Mouse (Mus musculus) lung, embryonic 15.5 days (tissue): ENCODE measurements around the gene Krtap17-1. TPM values are rescaled to one million over a fixed set of nuclear protein-coding genes. Genes with fewer than 3 reads are reported as not detected.

Source experiments
- ATAC-seq: fragments of 200-750 bp; cut with Nextera tagmentation; 2 replicates; pipeline ENCODE4 v1.8.0; 2017; ENCODE audit warnings: moderate number of reproducible peaks, borderline replicate concordance; ENCODE audit not compliant: low FRiP score, low TSS enrichment; ENCODE audit errors: extremely low read depth
- H3K27ac ChIP-seq: fragments of 300-500 bp; sonication (generic); 2 replicates; pipeline ENCODE4 v1.5.1; 2015; ENCODE audit warnings: moderate library complexity, mild to moderate bottlenecking, inconsistent platforms
- H3K27me3 ChIP-seq: fragments of 300-500 bp; sonication (generic); 2 replicates; pipeline ENCODE4 v1.6.1; 2015; ENCODE audit warnings: inconsistent platforms
- H3K36me3 ChIP-seq: fragments of 300-500 bp; sonication (generic); 2 replicates; pipeline ENCODE4 v1.6.1; 2015; ENCODE audit warnings: inconsistent platforms
- H3K4me1 ChIP-seq: fragments of 300-500 bp; sonication (generic); 2 replicates; pipeline ENCODE4 v1.6.1; 2015; ENCODE audit warnings: inconsistent platforms
- H3K4me2 ChIP-seq: fragments of 300-500 bp; sonication (generic); 2 replicates; pipeline ENCODE4 v1.6.1; 2015; ENCODE audit warnings: inconsistent platforms, mild to moderate bottlenecking, moderate library complexity
- H3K4me3 ChIP-seq: fragments of 300-500 bp; sonication (generic); 2 replicates; pipeline ENCODE4 v1.5.1; 2015; ENCODE audit warnings: mild to moderate bottlenecking, inconsistent platforms
- H3K9ac ChIP-seq: fragments of 300-500 bp; sonication (generic); 2 replicates; pipeline ENCODE4 v1.6.1; 2015; ENCODE audit warnings: inconsistent platforms
- H3K9me3 ChIP-seq: fragments of 300-500 bp; sonication (generic); 2 replicates; pipeline ENCODE4 v1.6.1; 2016; ENCODE audit warnings: inconsistent platforms
- WGBS: fragments of 180-500 bp; shearing (Covaris S2); methylation state at CpG from one replicate; pipeline ENCODE4 v1.1.7; 2015; 5-methylcytosine and 5-hydroxymethylcytosine counted together
- polyA plus RNA-seq: library from polyadenylated mRNA; unstranded; fragments of >200 nt; fragmentation: Nextera tagmentation; extraction: Ambion mirVana; gene quantifications from 2 replicates; pipeline ENCODE4 v1.2.1, GENCODE M21; 2015

The Krtap17-1 gene
- polyA plus RNA-seq: 1.6 and 2.3 TPM in 2 replicates

- 22% methylated on average over 26 of the region's 26 CpGs for WGBS
- peak within 1 kb of the TSS; percentile 32 for H3K4me2 ChIP-seq
- H3K4me1 ChIP-seq: peaks cover 3% of the 10 kb centered on the region; the same call in 1 of the 2 replicates
- no peak for ATAC-seq
- H3K27me3 ChIP-seq: peaks cover 13% of the 10 kb centered on the region
- H3K36me3 ChIP-seq: no peaks in the 10 kb centered on the region
- H3K27ac ChIP-seq: no peak within 1 kb of the TSS
- no peaks in the 10 kb centered on the region for H3K9me3 ChIP-seq
- H3K9ac ChIP-seq: no peak within 1 kb of the TSS
- 0 out of 2 replicates have a peak within 1 kb of the TSS, but pooled peaks have one; percentile 4 for H3K4me3 ChIP-seq
Observed at GRCm38 (mm10) chr11:99993620-99994383, at the start of gene Krtap17-1. Gene Krtap17-1, minus strand, starts transcription at chr11:99993994.

GRCm38 (mm10) chr11:100041454-100041853, 47.7 kb upstream of the Krtap17-1 start, which contains the start of gene Krt34:
Gene Krt34, minus strand, starts transcription at chr11:100041554.
- no peak within 1 kb of the TSS for H3K4me2 ChIP-seq
- 87% methylated on average over 6 of the region's 6 CpGs for WGBS
- H3K27ac ChIP-seq: no peak within 1 kb of the TSS
- ATAC-seq: no peak
- no peak within 1 kb of the TSS for H3K4me3 ChIP-seq
- H3K9me3 ChIP-seq: no peaks in the 10 kb centered on the region
- no peaks in the 10 kb centered on the region for H3K27me3 ChIP-seq
- no peak within 1 kb of the TSS for H3K9ac ChIP-seq
- no peaks in the 10 kb centered on the region for H3K4me1 ChIP-seq
- no peaks in the 10 kb centered on the region for H3K36me3 ChIP-seq

- H3K27ac ChIP-seq: no peak within 1 kb of the TSS
- no peak within 1 kb of the TSS for H3K9ac ChIP-seq
- H3K4me1 ChIP-seq: no peaks in the 10 kb centered on the region
- no peak for ATAC-seq
- no peaks in the 10 kb centered on the region for H3K27me3 ChIP-seq
- H3K9me3 ChIP-seq: no peaks in the 10 kb centered on the region
- H3K4me3 ChIP-seq: no peak within 1 kb of the TSS
- no peak within 1 kb of the TSS for H3K4me2 ChIP-seq
- WGBS: 77% methylated on average over 6 of the region's 6 CpGs
- no peaks in the 10 kb centered on the region for H3K36me3 ChIP-seq
Observed at GRCm38 (mm10) chr11:100029768-100030167, 36.0 kb upstream of the Krtap17-1 start, which contains the start of gene Krt33b. Gene Krt33b, minus strand, starts transcription at chr11:100029868.

GRCm38 (mm10) chr11:100021438-100021837, 27.6 kb upstream of the Krtap17-1 start:
- no peak overlapping the region for H3K4me2 ChIP-seq
- 60% methylated on average over 5 of the region's 5 CpGs for WGBS
- H3K27ac ChIP-seq: no peak overlapping the region
- no peaks in the 10 kb centered on the region for H3K36me3 ChIP-seq
- 0 out of 2 replicates have a peak, but pooled peaks cover 4% of the 10 kb centered on the region for H3K4me1 ChIP-seq
- H3K9ac ChIP-seq: no peak overlapping the region
- no peaks in the 10 kb centered on the region for H3K9me3 ChIP-seq
- no peaks in the 10 kb centered on the region for H3K27me3 ChIP-seq
- ATAC-seq: no peak
- H3K4me3 ChIP-seq: no peak overlapping the region

GRCm38 (mm10) chr11:100019466-100019865, 25.7 kb upstream of the Krtap17-1 start:
- 68% methylated on average over 1 of the region's 1 CpGs for WGBS
- no peaks in the 10 kb centered on the region for H3K36me3 ChIP-seq
- peaks cover 4% of the 10 kb centered on the region; the same call in 1 of the 2 replicates for H3K4me1 ChIP-seq
- H3K4me2 ChIP-seq: no peak overlapping the region
- no peak overlapping the region for H3K9ac ChIP-seq
- no peaks in the 10 kb centered on the region for H3K9me3 ChIP-seq
- no peak overlapping the region for H3K27ac ChIP-seq
- H3K4me3 ChIP-seq: no peak overlapping the region
- ATAC-seq: no peak
- no peaks in the 10 kb centered on the region for H3K27me3 ChIP-seq

- H3K27me3 ChIP-seq: no peaks in the 10 kb centered on the region
- no peak within 1 kb of the TSS for H3K4me2 ChIP-seq
- no peaks in the 10 kb centered on the region for H3K9me3 ChIP-seq
- no peak within 1 kb of the TSS for H3K9ac ChIP-seq
- no peak within 1 kb of the TSS for H3K27ac ChIP-seq
- WGBS: 69% methylated on average over 4 of the region's 4 CpGs
- ATAC-seq: no peak
- no peaks in the 10 kb centered on the region; the same call in 1 of the 2 replicates for H3K4me1 ChIP-seq
- no peak within 1 kb of the TSS for H3K4me3 ChIP-seq
- no peaks in the 10 kb centered on the region for H3K36me3 ChIP-seq
Observed at GRCm38 (mm10) chr11:100016112-100016511, 22.3 kb upstream of the Krtap17-1 start, which contains the start of gene Krt33a. Gene Krt33a, minus strand, starts transcription at chr11:100016212.

- no peaks in the 10 kb centered on the region for H3K36me3 ChIP-seq
- no peaks in the 10 kb centered on the region for H3K9me3 ChIP-seq
- no peaks in the 10 kb centered on the region; the same call in 1 of the 2 replicates for H3K4me1 ChIP-seq
- no peak overlapping the region for H3K4me2 ChIP-seq
- 0 out of 2 replicates have a peak overlapping the region, but pooled peaks have one; percentile 26 for H3K27ac ChIP-seq
- H3K27me3 ChIP-seq: no peaks in the 10 kb centered on the region
- no peak overlapping the region for H3K9ac ChIP-seq
- no peak overlapping the region for H3K4me3 ChIP-seq
- 36% methylated on average over 4 of the region's 4 CpGs for WGBS
- peak; percentile 65; the same call in 1 of the 2 replicates for ATAC-seq
Observed at GRCm38 (mm10) chr11:100013691-100014171, 19.9 kb upstream of the Krtap17-1 start.

GRCm38 (mm10) chr11:100010682-100011081, 16.9 kb upstream of the Krtap17-1 start:
- H3K4me2 ChIP-seq: no peak overlapping the region
- H3K9ac ChIP-seq: no peak overlapping the region
- H3K4me1 ChIP-seq: no peaks in the 10 kb centered on the region; the same call in 1 of the 2 replicates
- no peak overlapping the region for H3K27ac ChIP-seq
- H3K4me3 ChIP-seq: no peak overlapping the region
- no peaks in the 10 kb centered on the region for H3K36me3 ChIP-seq
- H3K27me3 ChIP-seq: no peaks in the 10 kb centered on the region
- no peak for ATAC-seq
- H3K9me3 ChIP-seq: no peaks in the 10 kb centered on the region
- 73% methylated on average over 5 of the region's 5 CpGs for WGBS

- Histone ChIP-seq H3K36me3 (no peaks in the 10 kb centered on the region), H3K4me3 (no peak overlapping the region), H3K9ac (no peak overlapping the region), H3K9me3 (no peaks in the 10 kb centered on the region), H3K4me1 (no peaks in the 10 kb centered on the region), H3K27ac (no peak overlapping the region), H3K4me2 (no peak overlapping the region), H3K27me3 (no peaks in the 10 kb centered on the region)
- 80% methylated on average over 5 of the region's 5 CpGs for WGBS
- ATAC-seq: no peak
Observed at GRCm38 (mm10) chr11:100008336-100008735, 14.5 kb upstream of the Krtap17-1 start.

GRCm38 (mm10) chr11:100006624-100007023, 12.8 kb upstream of the Krtap17-1 start:
- H3K4me1 ChIP-seq: no peaks in the 10 kb centered on the region
- 50% methylated on average over 3 of the region's 3 CpGs for WGBS
- H3K36me3 ChIP-seq: no peaks in the 10 kb centered on the region
- no peak overlapping the region for H3K4me3 ChIP-seq
- no peaks in the 10 kb centered on the region for H3K27me3 ChIP-seq
- H3K27ac ChIP-seq: no peak overlapping the region
- H3K9me3 ChIP-seq: no peaks in the 10 kb centered on the region
- ATAC-seq: no peak
- H3K4me2 ChIP-seq: no peak overlapping the region
- H3K9ac ChIP-seq: no peak overlapping the region

- 59% methylated on average over 8 of the region's 8 CpGs for WGBS
- Histone ChIP-seq H3K36me3 (no peaks in the 10 kb centered on the region), H3K27me3 (no peaks in the 10 kb centered on the region), H3K27ac (peak overlapping the region; percentile 61), H3K9me3 (no peaks in the 10 kb centered on the region), H3K4me2 (no peak overlapping the region), H3K4me3 (no peak overlapping the region), H3K4me1 (no peaks in the 10 kb centered on the region), H3K9ac (no peak overlapping the region)
- no peak for ATAC-seq
Observed at GRCm38 (mm10) chr11:100005905-100006304, 12.1 kb upstream of the Krtap17-1 start.

- 17% methylated on average over 6 of the region's 6 CpGs for WGBS
Observed at GRCm38 (mm10) chr11:100004846-100005245, 11.1 kb upstream of the Krtap17-1 start.

More at GRCm38 (mm10) chr11:100004846-100005245, 11.1 kb upstream of the Krtap17-1 start:
- Histone ChIP-seq H3K4me3 (no peak overlapping the region), H3K36me3 (no peaks in the 10 kb centered on the region), H3K4me1 (no peaks in the 10 kb centered on the region), H3K9me3 (no peaks in the 10 kb centered on the region), H3K27ac (no peak overlapping the region), H3K9ac (no peak overlapping the region), H3K27me3 (no peaks in the 10 kb centered on the region), H3K4me2 (no peak overlapping the region)
- ATAC-seq: no peak
